Mouse (Mus musculus): ENCODE measurements at regions not wholly inside any gene's neighbourhood (a gene's known extent, or its start where the extent isn't known, plus 50 kb on each side); places are given as distances from the start of the nearest gene placed in this dataset.
A peak's percentile ranks its signal among the peaks of the same experiment; 100 is the strongest.

DNA sequence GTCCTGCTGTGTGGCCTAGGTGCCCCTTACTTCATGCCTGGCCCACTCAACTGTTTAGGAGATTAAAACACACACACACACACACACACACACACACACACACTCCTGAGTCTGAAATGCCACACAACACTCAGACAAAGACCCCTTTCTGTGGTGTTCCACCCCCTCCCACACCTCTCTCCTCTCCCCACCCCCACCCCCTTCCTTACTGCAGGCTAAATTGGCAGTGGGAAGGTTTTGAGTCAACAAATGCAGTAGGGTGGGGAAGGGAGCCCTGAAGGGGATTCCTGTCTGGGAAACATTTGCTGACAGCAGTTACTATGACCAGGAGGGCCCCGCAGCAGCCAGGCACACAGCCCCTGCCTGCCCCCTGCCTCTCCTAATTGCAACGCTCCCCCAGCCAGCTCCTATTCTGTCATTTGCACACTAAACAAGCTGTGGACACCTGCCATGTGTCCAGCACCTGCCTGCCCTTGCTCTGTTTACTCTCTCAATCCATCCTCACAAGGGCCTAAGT is 69.5 kb downstream of the Ephb3 start:
- peak in 1 of 2 experiments; percentile 16 for DNase-seq (ENCODE audit: low spot score in 2 of 2)

DNA sequence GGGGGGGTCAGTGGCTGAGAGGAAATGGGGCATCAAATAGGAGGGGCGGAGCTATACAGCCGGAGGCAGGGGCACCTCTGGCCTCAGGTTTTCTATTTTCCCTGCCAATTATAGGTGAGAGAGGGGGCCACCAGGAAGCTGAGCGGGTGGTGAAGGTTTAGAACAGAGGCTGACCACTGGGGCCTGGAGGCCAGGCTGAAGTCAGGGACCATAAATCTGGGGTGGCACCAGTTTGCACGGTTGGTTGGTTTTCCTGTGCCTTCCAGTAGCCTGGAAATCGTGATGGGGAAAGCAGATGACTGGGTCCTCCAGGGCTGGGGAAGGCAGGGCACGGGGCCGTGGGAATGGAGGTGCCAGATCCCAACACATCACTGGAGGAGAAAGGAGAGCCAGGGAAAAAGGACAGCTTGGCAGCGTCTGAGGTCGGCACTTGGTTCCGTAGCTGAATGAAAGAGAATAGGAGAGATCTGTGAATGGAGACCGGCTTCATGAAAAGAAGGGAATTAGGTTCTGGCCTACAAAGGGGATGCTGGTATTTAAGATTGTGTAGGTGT is 73.3 kb downstream of the Ephb3 start:
- DNase-seq (ENCODE audit: low spot score in 2 of 2), result no peak

DNA sequence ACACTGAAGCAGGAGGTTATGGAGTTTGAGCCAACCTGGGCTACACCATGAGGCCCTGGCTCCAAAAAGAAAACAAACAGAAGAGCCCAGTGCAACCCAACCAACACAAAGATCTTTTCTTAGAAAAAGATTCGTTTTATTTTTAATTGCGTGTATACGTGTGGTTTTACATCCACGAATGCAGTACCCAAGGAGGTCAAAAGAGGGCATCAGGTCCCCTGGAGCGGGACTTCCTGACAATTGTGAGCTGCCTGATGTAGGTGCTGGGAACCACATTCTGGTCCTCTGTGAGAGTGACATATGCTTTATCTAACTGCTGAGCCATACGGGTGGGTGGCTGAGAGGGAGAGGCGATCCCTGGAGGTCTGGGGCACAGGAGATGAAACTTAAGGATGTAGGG is 73.8 kb downstream of the Ephb3 start:
- DNase-seq (ENCODE audit: low spot score in 2 of 2), result no peak

DNA sequence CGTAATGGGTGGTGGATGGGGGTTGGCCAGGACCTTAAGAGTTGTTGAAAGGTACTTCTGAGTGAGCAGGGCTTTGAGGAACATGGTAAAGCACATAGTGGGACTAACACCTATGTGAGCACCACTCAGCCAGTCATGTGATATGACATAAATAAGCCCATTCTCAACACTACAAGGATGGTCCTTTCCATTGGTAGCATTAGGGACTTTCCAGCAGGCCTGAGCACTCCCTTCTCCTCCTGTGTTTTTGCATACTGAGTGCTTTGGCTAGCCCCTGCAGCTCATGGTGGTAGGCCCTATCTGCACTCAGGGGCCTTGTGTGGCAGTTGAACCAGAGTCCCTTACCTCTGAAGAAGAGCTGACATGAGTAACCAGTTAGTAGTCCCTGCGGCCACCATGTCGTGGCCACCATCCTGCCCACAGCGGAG is 75.7 kb downstream of the Ephb3 start:
- DNase-seq (ENCODE audit: low spot score in 2 of 2), result no peak

DNA sequence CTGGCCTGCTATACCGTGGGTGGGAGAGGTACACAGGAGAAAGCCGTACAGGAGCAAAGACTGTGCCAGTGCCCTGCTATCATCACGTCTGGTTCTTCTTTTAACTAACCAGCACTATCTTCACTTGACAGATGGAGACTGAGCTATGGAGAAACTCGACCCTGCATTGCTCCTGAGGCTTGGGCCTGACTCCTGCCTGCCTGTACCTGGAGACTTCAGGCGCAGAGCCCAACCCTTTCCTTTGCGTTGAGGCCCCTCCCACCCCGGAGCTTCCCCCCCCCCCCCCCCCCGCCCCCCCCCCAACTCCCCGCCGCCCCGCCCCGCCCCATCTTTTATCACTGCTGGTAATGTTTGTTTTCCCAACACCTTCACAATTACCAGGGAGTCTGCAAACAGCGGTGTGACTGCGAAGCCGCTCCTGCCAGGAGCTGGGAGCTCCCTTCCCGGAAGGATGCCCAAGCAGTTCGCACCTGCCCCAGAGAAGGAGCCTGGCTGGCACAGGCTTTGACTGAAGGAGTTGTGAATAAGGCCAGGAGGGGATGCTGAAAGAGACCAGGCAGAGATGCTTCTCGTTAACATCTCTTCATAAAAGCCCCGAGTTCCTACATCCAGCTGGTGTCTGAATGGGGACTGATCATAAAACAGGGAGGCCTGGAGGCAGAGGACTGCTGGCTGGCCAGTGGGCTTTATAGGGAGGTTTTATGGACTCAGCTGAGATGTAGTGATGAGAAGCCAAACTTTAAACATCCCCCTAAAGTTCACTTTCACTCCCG is 77.6 kb downstream of the Ephb3 start:
- DNase-seq (ENCODE audit: low spot score in 2 of 2), result no peak

DNA sequence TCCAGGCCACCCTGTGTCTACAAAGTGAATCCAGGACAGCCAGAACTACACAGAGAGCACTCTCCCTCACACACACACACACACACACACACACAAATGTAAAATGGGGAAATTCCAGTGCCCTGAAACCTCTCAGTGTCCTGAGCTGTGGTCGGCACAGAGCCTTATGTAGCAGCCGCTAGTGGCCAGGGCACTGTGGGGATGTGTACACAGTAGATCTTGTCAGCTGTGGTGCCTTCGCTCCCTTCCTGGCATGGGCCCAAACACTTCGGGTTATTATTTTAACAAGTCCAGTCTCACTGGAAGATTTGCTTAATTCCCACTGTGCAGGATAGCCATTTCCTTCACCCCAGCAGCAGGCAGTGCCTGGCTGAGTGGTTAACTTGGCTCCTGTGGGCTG is 81.5 kb downstream of the Ephb3 start:
- no peak for DNase-seq (ENCODE audit: low spot score in 2 of 2)

DNA sequence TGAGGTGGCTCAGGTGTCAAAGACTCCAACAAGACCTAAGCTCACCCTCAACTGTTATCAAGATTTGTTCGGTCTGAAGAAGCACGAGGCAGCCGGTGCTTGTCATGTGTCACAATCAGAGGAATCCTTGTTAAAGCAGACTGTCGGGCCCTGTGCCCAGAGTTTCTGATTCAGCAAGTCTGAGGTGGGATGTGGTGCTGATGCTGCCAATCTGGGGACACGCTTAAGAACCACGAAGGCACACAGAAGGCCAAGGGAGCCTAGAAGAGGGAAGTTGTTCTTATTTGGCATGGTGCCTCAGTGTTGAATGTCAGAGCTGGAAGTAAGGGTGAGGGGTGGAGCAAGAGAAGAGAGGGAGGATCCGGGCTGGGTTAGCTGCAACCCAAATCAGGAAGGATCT is 85.0 kb downstream of the Ephb3 start:
- DNase-seq (ENCODE audit: low spot score in 2 of 2), result no peak

DNA sequence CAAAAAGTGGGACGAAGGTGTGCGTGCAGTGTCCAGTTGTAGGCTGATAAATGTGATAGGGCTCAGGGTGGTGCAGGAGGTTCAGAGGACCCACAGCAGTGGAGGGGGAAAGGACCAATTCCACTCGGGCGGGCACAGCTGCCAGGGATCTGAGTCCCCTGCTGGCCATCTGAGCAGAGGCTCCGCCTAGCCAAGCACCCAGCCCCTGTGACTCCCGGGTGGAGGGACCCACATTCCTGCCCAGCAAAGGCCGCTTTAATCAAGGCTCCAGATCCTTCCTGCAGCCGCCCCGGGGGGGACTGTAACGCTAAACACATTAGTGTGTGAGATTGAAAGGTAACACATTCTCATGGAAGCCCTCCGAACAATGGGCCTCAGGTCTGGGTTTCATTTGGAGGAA is 88.5 kb downstream of the Ephb3 start:
- no peak for DNase-seq (ENCODE audit: low spot score in 2 of 2)

DNA sequence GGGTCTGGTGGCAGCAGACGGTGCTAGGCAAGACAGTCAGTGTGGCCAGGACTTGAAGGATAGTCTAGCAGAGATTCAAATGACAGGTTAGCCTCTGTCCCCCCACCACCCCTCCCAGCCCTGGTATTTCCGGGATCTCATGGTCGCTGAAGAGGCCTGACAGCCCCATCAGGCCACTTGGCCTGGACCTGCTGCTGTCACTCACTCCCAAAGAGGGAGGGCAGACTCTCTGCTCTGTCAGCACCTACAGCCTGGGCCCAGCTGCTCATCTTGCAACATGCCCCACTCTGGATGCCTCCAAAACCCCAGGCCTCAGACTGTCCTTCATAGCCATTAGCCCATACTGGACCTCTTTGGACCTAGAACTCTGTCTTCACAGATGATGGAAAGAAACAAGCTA is 89.0 kb downstream of the Ephb3 start:
- DNase-seq (ENCODE audit: low spot score in 2 of 2), result no peak

DNA sequence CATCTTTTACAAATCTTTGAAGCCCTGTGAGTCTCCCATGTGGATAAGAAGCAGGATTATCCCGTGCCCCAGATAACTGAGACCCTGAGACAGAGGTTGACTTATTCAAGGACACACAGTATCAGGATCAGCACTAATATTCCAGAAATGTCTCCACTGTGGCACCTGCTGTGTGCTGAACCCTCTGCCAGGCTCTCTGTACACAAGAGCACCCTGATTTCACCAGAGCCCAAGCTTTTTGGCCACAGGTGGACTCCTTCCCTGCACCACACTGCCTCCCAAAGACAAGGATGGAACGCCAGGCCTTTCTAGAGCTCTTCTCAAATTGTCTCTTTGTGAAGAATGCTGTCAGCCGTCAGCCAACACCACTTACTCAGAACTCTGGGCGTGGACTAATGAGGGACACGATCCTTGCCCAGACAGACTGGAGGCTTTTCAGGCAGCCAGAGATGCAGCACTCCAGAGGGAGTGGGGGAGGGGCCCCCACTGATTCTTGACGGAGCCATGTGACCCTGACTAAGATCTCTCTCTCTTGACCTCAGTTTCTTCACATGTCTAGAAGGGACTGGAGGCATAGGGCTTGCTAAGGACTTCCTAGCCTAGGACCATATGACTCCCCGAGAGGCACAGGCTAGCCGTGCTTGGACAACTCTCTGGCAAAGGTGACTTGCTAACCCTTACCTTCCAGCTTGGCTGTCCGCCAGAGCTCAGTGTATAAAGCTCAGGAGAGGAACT is 90.3 kb downstream of the Ephb3 start:
- DNase-seq (ENCODE audit: low spot score in 2 of 2), result no peak

DNA sequence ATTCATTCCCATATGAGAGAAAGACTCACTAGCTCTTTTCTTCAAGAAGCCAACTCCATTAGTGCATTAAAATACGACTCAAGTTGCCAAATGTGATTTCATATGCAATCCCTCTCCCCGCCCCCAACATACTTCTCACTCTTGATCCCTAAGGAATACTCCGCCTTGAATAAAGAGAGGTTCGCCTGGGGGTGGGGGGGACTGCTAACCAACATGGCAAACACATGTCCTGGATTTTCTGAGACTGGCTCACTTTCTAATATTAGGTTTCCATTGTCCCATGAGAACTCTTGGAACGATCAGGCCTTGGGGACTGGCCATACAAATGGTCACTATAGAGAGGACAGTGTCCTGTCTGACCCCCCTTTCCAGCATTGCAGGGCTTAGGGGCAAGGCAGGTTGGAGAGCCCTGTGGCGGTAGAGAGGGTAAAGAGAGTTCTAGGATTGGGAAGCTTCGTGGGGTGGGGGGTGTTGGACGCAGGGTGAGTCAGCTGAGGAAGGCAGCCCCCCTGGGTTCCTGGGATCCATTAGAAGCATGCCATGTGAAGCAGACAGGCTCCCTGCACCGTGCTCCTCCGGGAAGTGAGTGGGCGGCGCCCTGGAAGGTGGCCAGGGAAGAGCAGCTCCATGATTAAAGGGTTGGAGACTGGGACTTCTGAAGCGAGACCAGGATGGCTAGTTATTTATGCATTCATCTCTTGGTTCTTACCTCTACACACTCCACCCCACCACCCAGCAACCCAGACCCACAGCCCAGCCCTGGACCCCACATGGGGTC is 91.6 kb downstream of the Ephb3 start:
- no peak for DNase-seq (ENCODE audit: low spot score in 2 of 2)

DNA sequence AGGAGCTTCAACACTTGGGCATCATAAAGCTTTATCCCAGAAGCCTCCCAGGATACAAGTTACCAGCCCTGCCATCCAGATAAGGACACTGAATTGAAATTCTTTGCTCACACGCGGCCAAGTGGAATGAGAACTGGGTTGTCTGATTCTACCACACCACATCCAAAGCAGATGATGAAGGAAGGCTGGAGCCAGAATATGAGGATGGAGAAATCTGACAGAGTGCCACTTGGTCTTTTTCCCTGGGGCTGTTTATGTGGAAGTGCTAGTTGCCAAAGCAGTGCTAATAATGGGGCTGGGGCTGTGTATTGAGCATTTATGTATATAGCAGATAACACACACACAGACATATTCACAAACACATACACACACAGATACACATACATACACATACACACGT is 92.2 kb downstream of the Ephb3 start:
- no peak for DNase-seq (ENCODE audit: low spot score in 2 of 2)

DNA sequence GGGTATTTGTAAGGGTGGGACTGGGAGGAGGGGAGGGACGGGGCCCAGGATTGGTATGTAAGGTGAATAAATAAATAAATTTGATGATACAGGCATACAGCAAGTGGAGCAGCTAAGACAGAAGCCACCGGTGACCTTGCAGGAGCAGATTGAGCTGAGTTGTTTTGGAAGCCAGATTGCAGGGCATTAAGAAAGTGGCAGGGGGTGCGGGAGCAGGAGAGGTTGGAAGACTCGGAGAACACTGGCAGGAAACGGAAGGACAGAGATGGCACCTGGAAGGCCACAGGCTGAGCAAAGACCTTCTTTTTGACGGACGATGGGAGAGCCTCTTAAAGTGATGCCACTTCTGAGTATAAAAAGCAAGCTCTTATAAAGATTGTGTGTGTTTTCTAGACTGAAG is 94.3 kb downstream of the Ephb3 start:
- DNase-seq (ENCODE audit: low spot score in 2 of 2), result no peak

DNA sequence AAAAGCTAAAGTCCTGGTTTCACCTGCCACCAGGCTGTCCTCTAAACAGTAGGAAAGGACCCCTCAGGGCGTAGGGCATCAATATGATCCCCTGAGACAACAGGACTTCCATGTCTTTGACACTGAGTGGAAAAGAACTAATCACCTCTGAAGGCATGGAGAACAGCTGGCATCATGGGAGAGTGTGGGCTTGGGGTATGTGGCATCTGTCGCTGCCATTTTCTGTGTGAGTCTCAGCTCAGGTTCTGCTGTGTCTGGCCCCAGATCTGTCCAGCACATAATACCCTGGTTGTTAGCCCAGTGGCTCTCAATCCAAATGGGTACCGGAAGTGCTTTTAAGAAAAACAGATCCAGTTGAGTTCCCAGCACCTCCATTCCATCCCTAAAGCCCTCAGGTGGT is 101.3 kb downstream of the Ephb3 start:
- DNase-seq (ENCODE audit: low spot score in 2 of 2), result no peak

DNA sequence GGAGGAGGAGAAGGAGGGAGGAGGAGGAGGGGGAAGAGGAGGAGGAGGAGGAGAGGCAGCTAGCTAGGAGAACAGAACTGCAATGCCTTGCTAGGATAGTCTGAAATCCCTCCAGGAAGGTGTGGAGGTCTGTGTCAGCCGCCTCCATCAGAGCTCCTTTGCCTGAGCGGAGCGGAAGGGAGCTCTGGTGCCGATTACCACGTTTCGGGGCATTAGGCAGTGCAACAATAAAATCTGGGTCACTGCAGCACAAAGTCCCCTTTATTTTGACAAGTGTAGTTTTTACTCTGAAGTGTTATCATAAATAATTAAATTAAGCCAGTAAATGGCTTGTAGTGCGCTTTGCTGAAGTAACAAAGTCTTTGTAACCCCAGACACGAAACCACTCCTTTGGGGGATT is 104.0 kb downstream of the Ephb3 start:
- DNase-seq (ENCODE audit: low spot score in 2 of 2), result no peak

DNA sequence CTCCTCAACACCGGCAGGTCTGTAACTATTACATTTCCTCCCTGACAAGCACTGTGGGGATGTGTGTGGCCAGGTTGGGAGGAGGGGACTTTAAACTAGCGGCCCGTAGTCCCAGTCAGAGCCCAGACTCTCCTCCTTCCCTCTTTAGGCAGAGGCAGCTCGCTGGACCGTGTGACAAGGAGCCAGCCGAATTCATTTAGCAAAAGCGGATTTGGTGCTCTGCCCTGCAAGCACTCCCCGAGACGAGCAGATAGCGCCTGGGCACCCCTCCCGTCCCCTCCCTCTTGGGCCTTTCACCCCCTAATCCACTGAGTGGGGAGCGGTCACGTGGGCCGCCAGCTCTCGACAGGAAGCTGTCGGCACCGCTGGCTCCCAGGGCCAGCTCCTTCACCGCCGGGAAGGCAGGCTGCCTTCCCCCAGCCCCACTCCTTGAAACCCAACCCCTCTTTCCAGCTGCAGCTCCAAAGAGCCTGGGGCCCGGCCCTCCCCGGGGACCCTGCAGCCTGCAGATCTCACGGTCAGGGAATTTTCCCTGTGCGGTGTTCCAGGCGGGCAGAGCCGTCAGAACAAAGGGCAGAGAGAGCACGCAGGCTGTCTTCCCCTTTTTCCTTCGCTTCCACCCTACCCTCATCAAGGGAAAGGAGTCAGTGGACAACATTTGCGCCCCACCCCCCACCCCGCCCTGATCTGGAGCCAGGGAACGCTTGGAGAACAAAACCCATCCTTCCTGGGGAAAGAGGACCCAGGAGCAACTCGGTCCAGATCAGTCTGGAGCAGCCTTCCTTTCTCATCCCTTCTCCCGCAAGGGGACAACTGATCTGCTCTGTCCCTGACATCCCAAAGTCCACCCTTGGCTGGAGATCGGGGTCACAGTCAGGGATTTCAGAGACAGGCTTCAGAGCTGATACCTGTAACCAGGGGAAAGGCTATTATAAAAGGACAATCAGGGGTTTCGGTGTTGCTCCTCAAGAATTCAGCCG is 106.4 kb downstream of the Ephb3 start:
- DNase-seq (ENCODE audit: low spot score in 2 of 2), result peak in 1 of 2 experiments; percentile 61

DNA sequence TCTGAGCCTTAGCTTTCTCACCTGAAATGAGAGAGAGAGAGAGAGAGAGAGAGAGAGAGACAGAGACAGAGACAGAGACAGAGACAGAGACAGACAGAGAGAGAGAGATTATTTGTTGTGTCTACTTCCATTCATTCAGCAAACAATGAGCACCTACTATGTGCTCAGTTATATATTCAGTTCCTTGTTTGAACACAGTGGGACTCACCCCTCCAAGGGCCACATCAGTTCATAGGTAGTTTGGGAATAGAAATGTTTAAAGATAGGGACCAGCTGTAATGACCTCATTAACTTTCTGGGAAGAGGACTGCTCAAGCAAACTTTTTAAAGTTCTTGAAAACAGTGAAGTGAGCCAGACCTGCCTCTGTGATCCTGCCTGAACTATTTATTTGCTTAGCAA is 107.2 kb downstream of the Ephb3 start:
- no peak for DNase-seq (ENCODE audit: low spot score in 2 of 2)

DNA sequence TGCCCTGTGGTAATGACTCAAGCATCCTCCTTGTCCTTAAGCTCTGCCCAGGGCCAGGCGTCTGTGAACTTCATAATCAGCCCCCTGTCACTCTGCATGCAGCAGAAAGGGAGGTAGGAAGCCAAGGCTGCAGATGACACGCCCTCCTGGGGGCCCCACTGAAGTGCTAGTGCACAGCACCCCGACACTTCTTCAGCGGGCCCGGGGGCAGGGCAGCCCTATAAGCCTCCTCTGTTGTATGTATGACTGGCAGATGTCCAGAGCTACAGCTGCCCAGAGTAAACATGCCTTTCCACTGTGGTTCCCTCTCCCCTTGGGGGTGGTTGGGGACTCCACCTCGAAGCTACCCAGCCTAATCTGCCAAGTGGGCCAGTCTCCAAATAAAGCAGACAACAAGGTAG is 107.2 kb upstream of the Vps8 start:
- no peak for DNase-seq (ENCODE audit: low spot score in 2 of 2)

DNA sequence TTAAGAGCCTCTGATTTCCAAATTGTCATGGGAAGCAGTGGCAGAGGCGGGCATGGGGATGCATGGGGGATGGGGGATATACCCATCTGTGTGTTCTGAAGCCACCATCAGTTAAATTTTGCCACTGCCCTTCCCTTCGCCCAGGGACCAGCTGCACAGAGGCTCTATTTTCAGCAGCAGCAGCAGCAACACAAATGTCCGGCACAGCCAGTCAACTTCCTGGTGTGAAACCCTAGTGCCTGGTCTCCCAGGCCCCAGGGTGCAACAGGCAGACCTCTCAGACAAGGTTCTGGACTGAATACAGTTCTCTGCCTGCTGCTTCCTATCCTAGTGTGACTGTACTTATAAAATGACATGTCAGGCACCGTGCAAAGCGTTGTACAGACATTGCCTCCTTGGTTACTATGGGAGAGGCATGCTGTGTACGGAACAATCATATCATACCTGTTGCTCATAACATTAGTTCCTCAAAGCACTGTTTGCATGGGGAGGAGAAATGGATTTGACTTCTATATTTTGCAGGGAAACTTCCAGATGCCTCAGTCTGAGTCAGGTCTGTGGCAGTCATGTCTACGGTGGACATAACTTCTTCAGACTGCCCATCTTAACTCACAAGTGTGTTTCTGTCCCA is 104.8 kb upstream of the Vps8 start:
- DNase-seq (ENCODE audit: low spot score in 2 of 2), result no peak

DNA sequence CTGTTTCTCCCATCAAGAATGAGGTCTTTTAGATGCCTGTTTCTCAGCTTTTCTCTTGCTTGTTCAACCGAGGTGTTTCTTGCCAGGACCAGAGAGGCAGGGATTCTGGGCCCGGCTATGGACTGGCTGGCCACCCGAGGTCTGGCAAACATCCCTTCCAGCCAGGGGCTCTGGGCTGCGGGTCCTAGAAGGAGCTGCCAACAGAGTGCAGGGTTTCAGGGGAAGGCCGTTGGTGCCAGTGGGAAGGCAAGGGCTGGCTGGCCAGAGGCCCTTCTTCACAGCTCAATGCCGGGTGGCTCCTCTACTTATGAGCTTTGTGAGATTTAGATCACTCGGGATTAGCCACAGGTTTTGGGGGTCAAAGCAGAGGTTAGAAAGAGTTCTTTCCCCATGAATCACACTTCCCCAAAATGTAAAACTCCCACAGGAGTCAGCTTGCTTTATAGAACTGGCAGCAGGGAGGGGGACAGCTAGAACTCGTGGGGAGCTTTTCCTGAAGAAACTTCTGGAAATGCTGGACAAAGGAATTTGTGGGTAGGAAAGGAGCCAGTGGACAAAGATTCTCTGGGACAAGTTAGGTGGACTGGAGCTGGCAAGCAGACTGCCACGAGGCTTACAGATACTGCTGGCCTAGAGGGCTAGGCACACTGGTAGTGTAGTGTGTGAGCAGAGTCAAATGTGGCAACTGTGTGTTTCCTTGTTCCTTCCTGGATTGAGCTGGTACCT is 104.1 kb upstream of the Vps8 start:
- peak in 1 of 2 experiments; percentile 37 for DNase-seq (ENCODE audit: low spot score in 2 of 2)

Measured in cerebellum, postnatal 4 days (tissue).